Mouse (Mus musculus) CD4-positive, CD25-positive, alpha-beta regulatory T cell (primary cell): ENCODE data around the gene Itgb6. TPM values are rescaled to one million over a fixed set of nuclear protein-coding genes. Genes with fewer than 3 reads are reported as not detected.

ENCODE experiments used
- polyA plus RNA-seq: library from polyadenylated mRNA; unstranded; fragments of 100-300 nt; shearing (Covaris generic); gene quantifications from one replicate; pipeline ENCODE4 v1.2.1, GENCODE M21; 2017

The Itgb6 gene
- 0.04 TPM for polyA plus RNA-seq

DNA sequence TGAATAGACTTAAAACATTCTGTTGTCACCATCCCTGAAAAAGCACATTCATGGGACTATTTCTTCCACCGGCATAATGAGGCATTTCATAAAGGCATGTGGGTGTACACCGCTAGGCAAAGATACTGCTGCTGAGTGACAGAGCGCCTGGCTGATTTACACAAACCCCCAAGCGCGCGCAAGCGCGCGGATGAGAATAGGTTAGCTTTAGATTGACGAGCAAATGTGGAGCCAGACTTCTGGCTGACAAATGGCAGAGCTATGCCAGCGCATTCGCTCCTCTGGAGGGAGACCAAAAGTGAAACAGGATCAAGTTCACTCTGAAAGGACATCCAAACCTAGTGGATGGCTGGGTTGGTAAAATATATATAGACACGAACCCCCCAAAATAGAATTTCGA lies at the start of gene Itgb6:
Gene Itgb6, minus strand, starts transcription at position 130 of the 400 bp plus-strand sequence.

DNA sequence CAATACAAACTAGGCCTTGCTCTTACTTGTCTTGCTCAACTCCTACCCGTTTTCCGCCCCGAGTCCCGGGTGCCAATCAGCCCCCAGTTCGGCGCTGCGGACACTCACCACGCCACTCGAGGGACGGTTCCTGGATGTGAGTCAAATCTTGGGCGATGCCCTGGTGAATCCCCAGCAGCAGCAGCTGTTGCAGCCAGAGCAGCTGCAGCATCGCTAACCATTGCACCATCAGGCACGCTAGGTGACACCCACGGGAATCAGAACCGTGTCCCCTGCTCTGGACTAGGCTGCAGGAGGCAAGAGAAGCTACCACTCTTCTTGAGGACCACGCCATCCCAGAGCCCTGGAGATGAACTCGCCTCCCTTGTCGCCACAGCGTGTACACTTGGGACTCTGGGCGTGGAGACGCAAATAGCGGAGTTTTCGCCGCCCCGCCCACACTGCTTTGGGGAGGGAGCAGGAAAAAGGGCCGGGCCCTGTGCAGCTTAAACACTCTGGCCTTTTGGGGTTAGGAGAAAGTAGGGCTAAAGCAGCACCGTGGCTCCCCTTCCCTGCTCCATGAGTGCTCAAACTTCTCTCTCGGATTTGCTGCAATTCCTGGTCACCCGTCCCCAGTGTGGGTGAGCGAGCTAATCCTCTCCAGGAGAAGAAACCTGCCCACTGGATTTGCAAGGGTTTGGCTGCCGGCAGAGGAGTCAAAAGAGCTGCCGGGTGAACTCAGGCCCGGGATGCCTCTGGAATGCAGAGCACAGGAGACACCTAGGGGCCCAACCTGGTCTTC lies 169.4 kb downstream of the Itgb6 start, which contains the start of gene Pla2r1:
Gene Pla2r1, minus strand, starts transcription at position 407 of the 781 bp plus-strand sequence.

Other genes starting within 250 kb of the Itgb6 start
- not detected for gene Pla2r1, start 169.3 kb downstream of the Itgb6 start, polyA plus RNA-seq
- 197 TPM for gene Rbms1, start 240.5 kb upstream of the Itgb6 start, polyA plus RNA-seq